Mouse (Mus musculus) kidney, adult 8-10 months (tissue): Measurements from ENCODE around the gene Slit3.

ENCODE experiments used
- DNase-seq, 2 experiments: peaks; one replicate each; pipeline ENCODE4 v3.0.0; 2022

Gene Slit3

DNA sequence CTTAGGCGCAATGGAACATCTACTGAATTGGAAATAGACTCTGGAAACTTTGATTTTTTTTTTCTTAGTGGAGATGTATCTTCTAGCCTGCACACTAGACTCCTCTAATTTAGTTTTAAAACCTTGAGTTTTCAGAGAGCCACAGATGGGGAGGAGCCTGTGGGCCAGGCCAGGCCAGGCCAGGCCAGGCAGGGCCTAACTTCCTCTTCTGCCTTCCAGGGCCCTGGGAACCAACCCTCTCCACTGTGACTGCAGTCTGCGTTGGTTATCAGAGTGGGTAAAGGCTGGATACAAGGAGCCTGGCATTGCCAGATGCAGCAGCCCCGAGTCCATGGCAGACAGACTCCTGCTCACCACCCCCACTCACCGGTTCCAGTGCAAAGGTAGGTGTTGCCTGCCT, 539.9 kb downstream of the Slit3 start:
- DNase-seq: no peak

DNA sequence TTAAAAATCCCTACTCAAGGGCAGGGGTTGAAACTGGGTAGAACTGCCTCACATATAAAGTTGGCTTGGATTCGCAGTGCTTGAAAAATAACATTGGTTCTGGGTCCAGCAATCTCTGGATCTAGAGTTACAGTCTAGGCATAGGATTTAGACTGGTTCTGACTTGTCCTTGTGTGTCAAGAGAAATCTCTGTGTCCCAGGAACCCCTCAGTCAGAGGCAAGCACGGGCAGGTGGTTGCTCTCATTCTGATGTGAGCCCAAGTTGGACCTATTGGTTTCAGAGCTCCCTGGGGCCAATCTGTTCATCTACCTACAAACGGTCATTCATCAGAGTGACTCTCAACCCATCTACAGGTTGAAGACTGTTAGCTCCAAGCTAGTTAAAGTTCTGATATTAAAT, 541.9 kb downstream of the Slit3 start:
- no peak for DNase-seq

DNA sequence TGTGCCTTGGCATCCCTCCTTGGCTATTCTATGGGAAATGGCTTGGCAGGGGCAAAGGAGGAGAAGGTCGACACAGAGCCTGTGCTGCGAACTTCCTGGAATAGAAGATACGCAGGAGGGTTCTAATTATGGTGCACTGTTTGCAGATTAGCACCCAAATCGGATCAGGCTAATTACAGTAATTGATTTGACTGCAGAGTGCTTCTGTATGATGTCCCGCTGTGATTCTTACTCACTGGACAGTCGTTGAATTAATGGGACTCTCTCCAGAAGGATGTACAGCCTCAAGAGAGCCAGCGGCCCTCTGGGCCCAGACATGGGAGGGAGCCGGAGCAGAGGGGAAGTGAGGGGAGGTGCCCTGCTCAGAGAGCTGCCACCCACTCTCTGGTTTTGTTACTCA, 542.6 kb downstream of the Slit3 start:
- no peak for DNase-seq

DNA sequence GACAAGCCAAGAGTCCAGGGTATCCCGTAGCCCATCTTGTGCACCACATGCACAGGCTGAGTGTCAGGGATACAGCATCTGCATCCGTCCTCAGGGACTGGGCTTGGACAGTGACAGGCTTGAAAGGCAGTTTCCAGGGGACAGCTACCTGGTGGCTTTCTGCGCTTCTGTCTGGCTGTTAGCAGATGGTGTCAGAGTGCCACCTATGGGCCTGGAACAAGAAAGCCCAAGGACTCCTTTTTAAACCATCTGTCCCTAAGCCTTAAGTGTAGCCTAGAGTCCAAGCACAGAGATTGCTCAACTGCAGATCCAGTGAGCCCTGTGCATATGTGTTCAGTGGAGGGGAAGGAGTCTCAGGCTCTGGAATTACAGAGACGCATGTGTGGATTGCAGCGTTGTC, 544.0 kb downstream of the Slit3 start:
- peak in 1 of 2 experiments; percentile 13 for DNase-seq

DNA sequence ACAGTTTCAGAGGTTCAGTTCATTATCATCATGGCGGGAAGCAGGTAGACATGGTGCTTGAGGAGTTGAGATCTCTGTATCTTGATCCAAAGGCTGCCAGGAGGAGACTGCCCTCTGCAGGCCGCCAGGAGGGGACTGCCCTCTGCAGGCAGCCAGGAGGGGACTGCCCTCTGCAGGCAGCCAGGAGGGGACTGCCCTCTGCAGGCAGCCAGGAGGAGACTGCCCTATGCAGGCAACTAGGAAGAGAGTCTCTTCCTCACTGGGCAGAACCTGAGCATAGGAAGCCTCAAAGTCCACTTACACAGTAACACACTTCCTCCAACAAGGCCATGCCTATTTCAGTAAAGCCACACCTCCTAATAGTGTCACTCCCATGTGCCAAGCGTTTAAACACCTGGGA, 546.4 kb downstream of the Slit3 start:
- DNase-seq: peak; percentile 4 to 22

DNA sequence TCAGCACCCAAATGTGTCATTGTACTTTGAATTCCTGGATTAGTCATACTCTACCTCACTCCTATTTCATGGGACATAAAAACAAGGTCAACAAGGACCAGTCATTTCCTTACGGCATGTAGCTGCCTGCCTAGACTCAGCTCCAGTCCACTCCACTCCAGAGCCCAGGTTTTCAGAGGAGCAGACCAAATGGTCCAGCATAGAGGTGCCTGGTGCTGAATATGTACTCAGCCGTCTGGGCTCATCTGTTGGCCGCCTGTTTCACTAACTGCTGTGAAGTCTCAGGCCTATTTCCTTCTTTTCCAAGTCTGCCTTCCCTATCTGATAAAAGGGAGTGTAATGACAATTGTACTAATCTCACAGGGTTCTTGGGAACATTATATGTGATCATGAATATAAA, 547.1 kb downstream of the Slit3 start:
- DNase-seq: no peak

DNA sequence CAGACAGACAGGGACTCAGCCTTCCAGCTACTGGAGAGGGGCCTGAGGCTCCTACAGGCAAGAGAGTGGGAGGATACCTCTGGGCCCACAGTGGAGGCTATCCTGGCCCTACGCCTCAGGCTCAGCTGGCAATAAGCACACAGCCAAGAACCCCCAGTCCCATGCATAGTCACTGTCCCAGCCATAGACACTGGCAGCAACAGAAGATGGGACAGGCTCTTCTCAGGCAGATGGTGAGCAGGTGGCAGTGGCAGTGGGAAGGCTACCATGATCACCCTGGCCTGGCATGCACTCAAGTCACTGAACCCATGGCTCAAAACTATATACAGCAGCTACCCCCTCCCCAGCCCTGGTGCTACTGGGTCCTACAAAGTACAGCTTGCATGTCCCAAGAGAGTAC, 547.7 kb downstream of the Slit3 start:
- no peak for DNase-seq

DNA sequence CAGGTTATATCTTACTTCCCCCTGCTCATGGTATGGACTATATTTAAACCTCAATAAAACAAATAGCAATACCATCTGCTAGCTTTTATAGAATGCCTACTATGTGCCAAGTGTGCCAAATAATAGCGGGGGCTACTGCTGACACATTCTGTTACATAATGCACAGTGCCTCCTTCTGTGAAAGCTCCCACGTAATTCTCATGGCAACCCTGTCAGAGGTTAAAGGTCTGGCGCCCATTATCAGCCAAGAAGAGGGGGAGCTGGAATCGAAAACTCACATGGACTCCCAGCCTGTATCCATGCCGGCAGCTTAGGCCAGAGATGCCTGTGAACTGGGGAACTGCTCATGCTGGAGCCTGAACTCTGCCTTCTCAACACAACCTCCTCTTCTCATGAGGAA, 548.5 kb downstream of the Slit3 start:
- no peak for DNase-seq

DNA sequence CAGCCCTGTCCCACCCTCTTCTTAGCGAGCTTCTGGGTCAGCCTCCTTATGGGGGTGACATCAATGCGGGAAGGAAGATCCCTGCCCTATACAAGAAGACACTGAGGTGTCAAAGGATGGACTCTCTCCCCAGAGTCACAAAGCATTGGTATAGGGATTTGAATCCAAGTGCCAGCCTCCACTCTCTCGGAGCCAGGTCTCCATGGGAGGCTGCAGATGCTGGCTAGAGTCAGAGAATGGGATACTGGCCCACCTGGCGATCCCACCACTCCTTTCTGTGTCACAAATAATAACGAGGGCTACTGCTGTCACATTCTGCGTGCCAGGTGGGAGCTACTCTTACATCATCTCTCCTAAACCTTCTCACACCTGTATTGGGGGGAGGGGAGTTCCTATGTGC, 549.2 kb downstream of the Slit3 start:
- no peak for DNase-seq

DNA sequence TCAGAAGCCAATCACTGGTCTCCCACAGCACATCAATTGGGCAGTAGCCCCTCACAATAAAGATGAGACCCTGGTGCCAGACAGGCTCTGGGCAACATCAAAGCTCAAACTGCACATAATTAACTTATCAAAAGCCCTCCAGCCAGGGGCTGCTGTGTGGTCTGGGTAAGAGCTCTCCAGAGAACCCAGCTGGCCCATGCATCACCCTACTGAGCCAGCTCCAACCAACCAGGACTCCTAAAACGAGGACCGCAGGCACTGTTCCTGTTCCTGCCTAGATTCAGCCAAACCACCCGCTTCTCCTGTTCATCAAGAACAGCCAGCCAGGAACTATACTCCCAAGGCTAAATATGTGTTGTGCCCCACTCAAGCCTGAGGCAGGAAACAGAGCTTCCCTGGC, 549.7 kb downstream of the Slit3 start:
- DNase-seq: no peak

DNA sequence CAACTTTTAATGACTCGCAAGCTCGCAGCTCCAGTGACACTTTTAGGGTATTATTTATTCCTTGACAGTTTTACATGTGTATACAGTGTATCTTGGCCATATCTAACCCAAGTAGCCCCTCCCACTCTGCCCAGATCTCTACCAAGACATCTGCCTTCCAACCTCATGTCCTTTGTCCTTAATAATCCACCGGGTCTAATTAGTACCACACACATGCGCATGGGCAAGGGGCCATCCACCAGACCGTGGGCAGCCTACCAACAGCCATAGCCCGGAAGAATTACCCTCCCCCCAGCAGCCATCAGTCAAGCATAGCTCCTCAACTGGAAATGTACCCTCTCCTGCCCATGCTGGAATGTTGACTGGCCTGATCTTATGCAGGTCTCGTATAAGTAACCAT, 552.0 kb downstream of the Slit3 start:
- peak; percentile 15 to 18 for DNase-seq

DNA sequence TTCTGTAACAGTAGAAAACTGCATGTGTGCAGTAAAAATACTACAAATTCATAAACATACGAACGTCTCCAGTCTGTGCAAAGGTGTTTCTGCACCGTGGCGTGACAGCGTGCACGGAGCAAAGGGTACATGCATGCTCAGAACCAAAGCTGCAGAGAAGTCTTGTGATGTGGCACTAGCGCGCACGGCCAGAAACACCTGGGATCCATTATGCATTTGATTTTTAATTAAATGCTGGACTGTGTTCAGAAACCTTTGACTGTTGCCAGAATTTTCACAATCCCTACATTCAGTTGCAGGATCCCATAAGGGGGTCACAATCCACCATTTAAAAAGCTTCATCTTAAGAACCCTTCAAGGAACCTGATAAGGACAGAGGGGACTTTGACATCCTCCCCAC, 553.2 kb downstream of the Slit3 start:
- DNase-seq: no peak

DNA sequence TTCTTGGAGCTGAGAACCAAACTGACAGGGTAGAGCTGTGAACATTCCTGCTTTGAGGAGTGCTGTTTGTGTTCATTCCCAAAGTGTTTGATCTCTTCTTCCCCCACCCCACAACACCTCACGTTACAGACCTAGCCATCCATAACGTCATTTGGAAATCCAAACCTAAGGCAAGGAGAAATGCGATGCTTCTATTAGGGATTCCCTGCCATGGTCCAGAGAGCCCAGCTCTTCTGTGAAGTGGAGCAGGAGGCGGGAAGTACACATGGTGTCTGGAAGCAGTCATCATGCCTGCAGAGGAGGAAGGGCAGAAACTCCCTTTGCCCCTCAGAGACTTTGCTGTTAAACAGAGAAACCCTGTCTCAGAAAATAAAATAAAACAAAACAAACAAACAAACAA, 555.7 kb downstream of the Slit3 start:
- DNase-seq: no peak

DNA sequence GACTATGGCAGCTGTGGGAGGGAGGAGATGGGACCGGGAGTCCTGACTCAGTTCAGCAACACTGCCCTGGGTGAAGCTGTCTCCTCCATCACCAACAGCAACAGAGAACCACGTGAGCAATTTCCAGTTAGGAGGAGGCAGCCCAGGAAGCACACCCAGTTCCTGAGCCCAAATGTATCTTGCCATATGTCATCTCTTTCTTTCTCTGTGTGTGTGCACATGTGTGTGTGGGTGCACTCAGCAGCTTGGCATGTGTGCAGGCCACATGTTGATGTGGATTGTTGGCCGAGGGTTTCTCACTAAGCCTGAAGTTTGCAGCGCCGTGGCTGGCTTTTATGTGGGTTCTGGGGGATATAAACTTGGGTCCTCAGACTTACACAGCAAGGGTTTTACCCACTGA, 559.0 kb downstream of the Slit3 start:
- DNase-seq: no peak

DNA sequence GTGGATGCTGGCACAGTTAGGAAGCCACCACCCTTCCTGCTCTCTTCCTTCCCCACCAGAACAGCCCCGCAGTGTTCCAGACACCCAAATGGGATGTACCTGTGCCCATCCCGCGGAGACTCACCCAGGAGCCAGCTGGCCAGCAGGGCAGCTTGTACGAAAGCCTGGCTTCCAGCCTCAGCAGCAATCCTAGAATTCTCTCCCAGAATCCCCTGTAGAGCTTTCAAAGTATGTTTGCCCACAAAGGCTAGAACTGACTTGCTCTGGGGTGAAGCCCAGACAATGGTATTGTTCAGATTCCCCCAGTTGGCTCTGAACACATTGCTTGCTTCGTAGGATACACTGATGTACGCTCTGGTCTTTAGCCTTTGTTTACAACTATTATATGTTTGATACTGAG, 566.3 kb downstream of the Slit3 start:
- no peak for DNase-seq

DNA sequence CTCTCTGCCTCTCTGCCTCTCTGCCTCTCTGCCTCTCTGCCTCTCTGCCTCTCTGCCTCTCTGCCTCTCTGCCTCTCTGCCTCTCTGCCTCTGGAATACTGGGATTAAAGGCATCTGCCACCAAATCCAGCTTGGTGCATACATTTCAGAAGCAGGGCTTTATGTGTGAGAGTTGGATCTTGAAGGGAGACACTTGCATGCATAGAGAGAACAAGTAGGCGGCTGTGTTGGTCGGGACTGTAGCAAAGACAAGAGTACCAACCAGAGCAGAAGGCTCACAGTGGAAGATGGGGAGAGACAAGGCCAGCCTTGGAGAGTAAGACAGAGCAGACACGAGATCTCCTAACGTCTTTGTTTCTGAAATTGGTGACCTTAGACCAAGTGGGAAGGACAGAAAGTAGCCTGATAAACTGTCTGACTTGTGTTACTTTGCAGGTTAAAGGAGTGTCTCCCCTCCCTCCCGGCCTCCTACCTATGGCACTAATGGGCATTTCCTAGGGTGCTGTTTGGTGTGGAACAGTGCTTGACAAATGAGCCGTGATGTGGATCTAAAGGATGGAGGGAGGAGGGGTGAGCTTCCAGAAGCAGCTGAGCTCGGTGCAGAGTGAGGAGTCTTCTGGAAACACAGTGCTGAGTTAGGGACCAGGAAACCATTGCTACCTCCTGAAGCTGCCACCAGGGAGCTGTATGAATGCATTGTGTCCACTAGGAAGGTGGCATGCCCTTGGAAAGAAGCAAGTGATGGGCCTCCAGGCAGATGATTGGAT, 569.7 kb downstream of the Slit3 start:
- no peak for DNase-seq

DNA sequence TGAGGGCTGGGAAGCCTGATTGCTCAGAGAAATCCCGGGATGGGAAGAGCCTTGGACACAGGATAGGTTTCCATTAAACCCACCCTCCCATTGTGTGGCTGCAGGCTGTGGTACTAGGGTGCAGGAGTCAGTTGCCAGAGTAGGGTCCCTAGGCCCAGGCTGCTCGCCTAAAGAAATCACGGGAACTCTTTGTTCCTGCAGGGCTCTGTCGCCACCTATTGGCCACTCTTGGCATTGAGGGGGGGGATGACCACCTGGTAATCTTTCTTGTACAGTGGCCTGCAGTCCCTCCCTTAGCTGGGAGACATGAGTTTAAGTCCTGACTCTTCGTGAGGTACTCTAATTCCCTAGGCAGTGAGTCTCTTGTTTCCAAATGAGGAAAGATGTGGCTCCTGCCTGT, 572.1 kb downstream of the Slit3 start:
- peak; percentile 6 to 51 for DNase-seq

DNA sequence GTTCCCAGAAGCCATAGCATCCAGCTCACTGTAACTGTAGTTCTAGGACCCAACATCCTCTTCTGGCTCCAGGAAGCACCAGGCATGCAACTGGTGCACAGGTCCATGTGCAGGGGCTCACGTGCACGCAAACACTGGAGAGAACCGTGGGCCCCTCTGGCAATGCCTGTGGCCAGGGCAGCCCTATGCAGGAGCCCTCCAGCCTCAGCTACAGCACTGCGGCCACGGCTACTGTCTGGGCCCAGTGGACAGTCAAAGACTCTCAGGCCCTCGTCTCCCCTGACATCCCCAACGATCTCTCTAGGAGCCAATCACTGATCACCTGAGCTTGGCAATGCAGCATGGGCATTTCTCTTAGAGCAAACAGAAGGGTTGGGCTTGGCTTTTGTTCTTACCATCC, 572.6 kb downstream of the Slit3 start:
- DNase-seq: no peak

DNA sequence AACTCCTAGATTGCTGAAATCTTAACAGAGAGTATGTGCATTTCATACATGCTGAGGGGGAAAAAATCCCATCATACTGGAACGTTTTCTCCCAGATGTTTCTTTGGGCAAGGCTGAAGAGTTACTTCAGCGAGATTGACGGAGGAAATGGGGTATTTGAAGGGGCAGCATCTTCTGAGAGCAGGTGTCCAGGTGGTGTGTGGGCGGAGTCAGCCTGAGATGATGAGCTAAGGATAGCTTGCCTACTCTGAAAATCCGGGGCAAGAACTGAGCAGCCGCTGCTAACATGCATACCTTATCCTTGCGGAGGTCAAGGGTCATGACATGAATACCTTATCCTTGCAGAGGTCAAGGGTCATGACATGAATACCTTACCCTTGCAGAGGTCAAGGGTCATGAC, 576.5 kb downstream of the Slit3 start:
- no peak for DNase-seq

DNA sequence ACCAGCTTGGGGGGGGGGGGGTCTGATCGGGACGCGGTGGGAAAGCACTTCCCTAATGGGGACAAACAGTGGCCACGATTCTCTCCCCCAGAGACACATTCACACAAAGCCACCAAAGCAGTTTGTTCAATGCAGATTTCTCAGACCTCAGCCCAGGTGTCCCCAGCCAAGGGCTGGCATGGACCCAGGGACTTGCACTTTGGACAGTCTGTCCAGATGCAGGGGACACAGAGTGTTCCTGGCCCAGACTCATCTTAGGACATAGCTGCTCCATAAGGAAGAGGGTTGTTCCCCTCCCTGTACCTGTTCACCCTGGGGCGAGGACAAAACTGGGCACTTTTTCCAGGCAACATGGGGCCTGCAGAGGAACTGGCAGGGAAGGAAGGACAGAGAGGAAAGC, 577.9 kb downstream of the Slit3 start:
- peak; percentile 32 to 62 for DNase-seq

DNA sequence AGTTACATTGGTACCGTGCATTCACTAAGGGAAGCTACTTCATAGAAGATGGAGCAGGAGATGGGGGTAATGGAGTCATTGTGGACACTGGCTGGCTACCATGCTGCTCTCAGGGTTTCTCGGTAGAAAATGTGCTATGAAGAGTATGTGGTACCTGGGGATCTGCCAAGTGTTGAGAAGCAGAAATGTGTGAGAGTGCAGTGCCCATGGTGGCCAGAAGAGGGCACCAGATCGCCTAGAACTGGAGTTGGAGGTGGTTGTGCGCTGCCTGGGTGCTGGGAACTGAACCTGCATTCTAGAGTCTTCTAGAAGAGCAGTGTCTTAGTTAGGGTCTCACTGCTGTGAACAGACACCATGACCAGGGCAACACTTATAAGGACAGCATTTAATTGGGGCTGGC, 582.4 kb downstream of the Slit3 start:
- DNase-seq: no peak

DNA sequence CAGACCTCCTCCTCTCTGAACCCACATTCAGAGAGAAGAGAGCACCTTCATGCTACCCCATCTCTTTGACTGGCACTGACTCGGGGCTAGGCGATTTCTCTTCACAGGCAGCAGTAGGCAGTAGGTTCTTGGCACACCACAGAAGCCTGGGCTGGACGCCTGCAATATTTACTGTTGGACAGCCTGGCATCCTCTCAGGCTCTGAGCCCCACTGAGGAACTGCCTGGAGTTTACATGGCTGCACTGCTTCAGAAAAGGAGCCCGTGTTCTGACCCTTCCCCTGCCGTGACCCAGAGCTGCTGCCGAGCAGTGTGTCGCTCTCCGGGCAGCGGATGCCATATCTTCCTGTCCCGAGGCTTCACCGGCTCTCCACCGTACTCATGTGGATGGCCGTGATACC, 583.4 kb downstream of the Slit3 start:
- DNase-seq: no peak

DNA sequence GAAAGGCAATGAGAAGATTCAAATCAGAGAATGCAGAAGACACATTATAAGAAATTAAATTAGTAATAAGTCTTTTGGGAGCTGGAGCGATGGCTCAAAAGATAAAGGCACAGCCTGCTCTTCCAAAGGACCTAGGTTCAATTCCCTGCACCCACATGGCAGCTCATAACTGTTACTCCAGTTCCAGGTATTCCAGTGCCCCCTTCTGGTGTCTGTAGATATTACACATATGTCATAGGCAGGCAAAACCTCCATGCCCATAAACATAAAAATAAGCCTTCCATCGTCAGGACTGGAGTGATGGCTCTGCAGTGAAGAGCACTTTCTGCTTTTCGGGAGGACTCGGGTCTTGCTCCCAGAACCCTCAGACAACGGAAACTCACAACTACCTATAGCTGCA, 583.9 kb downstream of the Slit3 start:
- DNase-seq: no peak

DNA sequence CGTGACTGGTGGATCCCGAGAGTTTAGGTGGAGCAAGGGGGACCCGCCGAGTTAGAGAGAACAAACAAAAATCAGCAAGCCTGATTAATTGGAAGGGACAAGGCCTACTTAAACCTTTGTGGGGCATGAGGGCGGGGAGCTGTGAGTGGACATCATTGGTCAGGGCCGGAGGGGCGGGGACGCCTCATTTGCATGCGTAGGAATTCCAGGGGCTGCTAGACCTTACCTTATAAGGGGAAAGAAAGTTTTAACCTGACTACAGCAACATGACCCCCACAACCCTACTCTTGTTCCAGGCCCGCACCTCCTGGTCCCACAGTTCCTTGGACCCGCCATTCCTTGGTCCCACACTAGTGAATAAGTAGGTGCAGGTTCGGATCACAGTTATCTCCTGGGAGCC, 586.4 kb downstream of the Slit3 start:
- DNase-seq: no peak

DNA sequence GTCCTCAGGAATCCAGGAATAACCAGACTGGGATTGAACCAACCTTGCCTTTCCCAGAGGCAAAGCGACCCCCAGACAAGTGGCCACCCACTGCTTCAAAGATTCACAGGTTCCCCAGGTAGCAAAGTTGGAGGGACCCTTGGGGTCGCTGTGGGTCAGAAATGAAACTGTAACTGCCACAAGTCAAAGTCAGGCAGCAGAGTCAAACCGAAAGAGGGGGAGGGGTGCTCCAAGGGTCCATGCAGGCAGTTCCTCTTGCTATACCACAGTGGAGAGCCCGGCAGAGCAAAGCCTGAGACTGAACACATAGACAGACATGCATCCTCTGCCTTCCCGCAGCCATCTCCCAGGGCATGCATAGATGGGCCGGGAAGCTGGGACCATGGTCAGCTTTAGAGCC, 590.3 kb downstream of the Slit3 start:
- DNase-seq: no peak

DNA sequence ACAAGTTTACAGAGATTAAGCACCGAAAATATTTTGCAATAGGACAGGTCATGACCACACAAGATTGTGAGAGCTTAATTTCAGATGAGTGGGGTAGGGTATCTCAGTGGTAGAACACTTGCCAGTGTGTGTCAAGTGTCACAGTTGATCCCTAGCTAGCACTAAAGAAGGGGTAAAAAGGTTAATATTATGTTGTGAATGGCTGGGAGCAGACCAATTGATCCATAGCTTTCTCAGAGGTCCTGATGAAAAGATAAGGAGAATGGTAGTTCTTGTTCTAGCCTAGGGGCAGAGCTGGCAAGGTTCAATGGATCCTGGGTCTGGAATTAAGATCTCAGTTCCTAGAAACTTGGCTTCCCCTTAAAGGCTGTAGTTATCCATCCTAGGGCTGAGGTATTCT, 597.9 kb downstream of the Slit3 start:
- DNase-seq: no peak
